In genomic region chr2:96319649-96320048, GRCm38 (mm10) we compare ENCODE assay signal across 9 mouse cellular contexts. TPM values are rescaled to one million over a fixed set of nuclear protein-coding genes. Genes with fewer than 3 reads are reported as not detected.
A peak's percentile ranks its signal among the peaks of the same experiment; 100 is the strongest.
DNase-seq lines count a peak whose midpoint lies in the region; ATAC-seq lines count a peak whose summit lies in the region.
"Had no signal": no experiment of that assay in that cellular context is flagged by ENCODE, and none has a peak within 500 bp of the region (broad histone marks: within the 10 kb centered on the region; RNA-seq: fewer than 3 reads in every experiment).

No protein-coding gene starts in this region.

- no peaks in the 10 kb centered on the region for H3K27me3 ChIP-seq in midbrain, embryonic 16.5 days (ENCODE audit: control insufficient read depth, insufficient read depth, low read depth, low read length)
- peaks cover 6% of the 10 kb centered on the region for H3K27me3 ChIP-seq in kidney, embryonic 16.5 days (ENCODE audit: insufficient read depth, low read length)

- DNase-seq in left cerebral cortex, adult 11 months (ENCODE audit: low spot score): peak; percentile 41
- no peak for DNase-seq in left cerebral cortex, postnatal 4 days
- DNase-seq in cerebellum, postnatal 25 days: peak; percentile 21 to 47
- DNase-seq in heart, postnatal 4 days: peak; percentile 45
- DNase-seq in urinary bladder, adult 2 months (ENCODE audit: low spot score): no peak

- peak overlapping the region; percentile 63 for H3K27ac ChIP-seq in midbrain, embryonic 16.5 days (ENCODE audit: low read length)
- no peak overlapping the region for H3K27ac ChIP-seq in kidney, embryonic 16.5 days (ENCODE audit: low read length)
- H3K27ac ChIP-seq: macrophage had no signal

- intact Hi-C loops in left cerebral cortex, postnatal 4 days (cut with DNase I): loop anchor here (10.0 kb wide), 1 partner anchor 1085 kb away; no protein-coding TSS in a partner anchor

- H3K9ac ChIP-seq in midbrain, embryonic 16.5 days (ENCODE audit: low read depth, low read length): peak overlapping the region; percentile 66
- H3K9ac ChIP-seq in kidney, embryonic 16.5 days (replicated peaks; ENCODE audit: low read length): no peak overlapping the region

- H3K4me1 ChIP-seq in midbrain, embryonic 16.5 days (ENCODE audit: control insufficient read depth, insufficient read depth, low read length): peaks cover 17% of the 10 kb centered on the region; the same call in 1 of the 2 replicates
- H3K4me1 ChIP-seq in kidney, embryonic 16.5 days (ENCODE audit: insufficient read depth, low read length): no peaks in the 10 kb centered on the region

- 32% methylated on average over 6 of the region's 6 CpGs for WGBS in midbrain, embryonic 16.5 days
- WGBS in kidney, embryonic 16.5 days: 39% methylated on average over 6 of the region's 6 CpGs

- peak overlapping the region; percentile 60 for H3K4me3 ChIP-seq in midbrain, embryonic 16.5 days (ENCODE audit: low read depth, low read length)
- H3K4me3 ChIP-seq in kidney, embryonic 16.5 days (ENCODE audit: low read length): no peak overlapping the region

- no peaks in the 10 kb centered on the region for H3K36me3 ChIP-seq in midbrain, embryonic 16.5 days (ENCODE audit: control insufficient read depth, insufficient read depth, low read length)
- H3K36me3 ChIP-seq in kidney, embryonic 16.5 days (ENCODE audit: insufficient read depth, low read length): no peaks in the 10 kb centered on the region
- H3K36me3 ChIP-seq: G1E had no signal

- no peak for ATAC-seq in midbrain, embryonic 16.5 days
- ATAC-seq in kidney, embryonic 16.5 days (ENCODE audit: low FRiP score, low TSS enrichment): no peak

- H3K9me3 ChIP-seq in midbrain, embryonic 16.5 days (replicated peaks; ENCODE audit: control insufficient read depth, low read length, poor library complexity, severe bottlenecking): no peaks in the 10 kb centered on the region
- no peaks in the 10 kb centered on the region for H3K9me3 ChIP-seq in kidney, embryonic 16.5 days (ENCODE audit: low read length)

- H3K4me2 ChIP-seq in midbrain, embryonic 16.5 days (ENCODE audit: low read length): peak overlapping the region; percentile 86
- no peak overlapping the region for H3K4me2 ChIP-seq in kidney, embryonic 16.5 days (replicated peaks; ENCODE audit: low read depth, low read length)

RNA-seq across cellular contexts. Expression of gene Lrrc4c, which starts 1.7 kb away (rescaled TPM):
- 10 to 100 TPM; 88.7 to 91.0 TPM for total RNA-seq in left cerebral cortex, postnatal 4 days (2021)
- total RNA-seq in heart, postnatal 4 days (2021): under 1 TPM; 0.67 to 0.70 TPM
- 41.6 and 43.3 TPM in 2 replicates for polyA plus RNA-seq in midbrain, embryonic 16.5 days (2015; fragmentation: Nextera tagmentation; extraction: Ambion mirVana)
- 0.58 and 0.75 TPM in 2 replicates for polyA plus RNA-seq in urinary bladder, adult 2 months (2012; rRNA removed)
- 0.62 and 0.69 TPM in 2 replicates for polyA plus RNA-seq in kidney, embryonic 16.5 days (2015; fragmentation: Nextera tagmentation; extraction: Ambion mirVana)
- polyA plus RNA-seq: G1E, macrophage had no signal

Comparison
In these comparisons a context has a peak if more than half of its experiments do, and no peak if none do; other contexts are left out.
1. DNase-seq: peak in left cerebral cortex, adult 11 months (single experiment), cerebellum, postnatal 25 days (2 of 2) and heart, postnatal 4 days (single experiment); none in left cerebral cortex, postnatal 4 days (single experiment) and urinary bladder, adult 2 months (single experiment).
2. RNA of gene Lrrc4c, which starts 1.7 kb away (polyA plus RNA-seq): 41.6 to 43.3 TPM in midbrain, embryonic 16.5 days; 0.62 to 0.69 TPM in kidney, embryonic 16.5 days and 0.58 to 0.75 TPM in urinary bladder, adult 2 months; every median in the first group is over 10 times any median in the second.